Mouse (Mus musculus) liver, embryonic 11.5 days (tissue): Measurements from ENCODE around the gene AI467606. TPM values are rescaled to one million over a fixed set of nuclear protein-coding genes. Genes with fewer than 3 reads are reported as not detected.

ENCODE experiments used
- ATAC-seq: fragments of 200-750 bp; cut with Nextera tagmentation; replicated peaks from 2 replicates; pipeline ENCODE4 v1.8.0; 2017; ENCODE audit warnings: moderate number of reproducible peaks, mild to moderate bottlenecking, moderate TSS enrichment, moderate library complexity; ENCODE audit not compliant: low FRiP score
- DNase-seq: peaks from one replicate; pipeline ENCODE4 v3.0.0-alpha.2; 2017; ENCODE audit warnings: low spot score
- H3K27ac ChIP-seq: fragments of 300-500 bp; sonication (generic); 2 replicates; pipeline ENCODE4 v1.5.1; 2014; ENCODE audit warnings: mild to moderate bottlenecking, low read depth, low read length, control low read depth
- H3K27me3 ChIP-seq: fragments of 300-500 bp; sonication (generic); replicated peaks from 2 replicates; pipeline ENCODE4 v1.6.1; 2014; ENCODE audit warnings: low read length, mixed read lengths; ENCODE audit not compliant: control insufficient read depth, insufficient read depth
- H3K36me3 ChIP-seq: fragments of 300-500 bp; sonication (generic); 2 replicates; pipeline ENCODE4 v1.6.1; 2014; ENCODE audit warnings: mild to moderate bottlenecking, low read length, moderate library complexity, mixed read lengths; ENCODE audit not compliant: control insufficient read depth, insufficient read depth
- H3K4me1 ChIP-seq: fragments of 300-500 bp; sonication (generic); replicated peaks from 2 replicates; pipeline ENCODE4 v1.6.1; 2014; ENCODE audit warnings: low read length, mixed read lengths; ENCODE audit not compliant: control insufficient read depth, insufficient read depth
- H3K4me2 ChIP-seq: fragments of 300-500 bp; sonication (generic); 2 replicates; pipeline ENCODE4 v1.6.1; 2014; ENCODE audit warnings: mild to moderate bottlenecking, control low read depth, moderate library complexity
- H3K4me3 ChIP-seq: fragments of 300-500 bp; sonication (generic); 2 replicates; pipeline ENCODE4 v1.5.1; 2014; ENCODE audit warnings: low read depth, low read length, control low read depth
- H3K9ac ChIP-seq: fragments of 300-500 bp; sonication (generic); 2 replicates; pipeline ENCODE4 v1.6.1; 2014; ENCODE audit warnings: low read depth, low read length, control low read depth
- H3K9me3 ChIP-seq: fragments of 300-500 bp; sonication (generic); 2 replicates; pipeline ENCODE4 v1.6.1; 2016; ENCODE audit warnings: low read length, inconsistent platforms, mixed read lengths; ENCODE audit not compliant: control insufficient read depth
- whole genome bisulfite sequencing: fragments of 180-500 bp; shearing (Covaris S2); extraction: QIAGEN DNeasy Blood & Tissue Kit; methylation state at CpG from one replicate; pipeline ENCODE4 v1.1.7; 2014; 5-methylcytosine and 5-hydroxymethylcytosine counted together
- microRNA-seq: library from miRNA; unstranded; fragments of <30 nt; microRNA quantifications from one replicate; pipeline ENCODE4, GENCODE M21; 2017; ENCODE audit warnings: borderline number of aligned reads
- polyA plus RNA-seq: library from polyadenylated mRNA; unstranded; fragments of >200 nt; fragmentation: Nextera tagmentation; extraction: Ambion mirVana; gene quantifications from 2 replicates; pipeline ENCODE4 v1.2.1, GENCODE M21; 2014

AI467606 gene
- polyA plus RNA-seq, 1 experiment from 2014 or later: 13.7 TPM

- 42% methylated on average over 2 of the region's 2 CpGs for WGBS
- H3K4me2 ChIP-seq: peak overlapping the region; percentile 6; the same call in 1 of the 2 replicates
- ATAC-seq (no peak), DNase-seq (no peak)
- H3K27ac ChIP-seq: peak overlapping the region; percentile 9
- H3K36me3 ChIP-seq: no peaks in the 10 kb centered on the region
- H3K27me3 ChIP-seq: no peaks in the 10 kb centered on the region
- H3K9ac ChIP-seq: no peak overlapping the region
- H3K9me3 ChIP-seq: no peaks in the 10 kb centered on the region
- H3K4me1 ChIP-seq: peaks cover 38% of the 10 kb centered on the region
- no peak overlapping the region for H3K4me3 ChIP-seq
These were observed 51.1 kb downstream of the AI467606 start for GRCm38 (mm10) chr7:127142214-127142613.

DNA sequence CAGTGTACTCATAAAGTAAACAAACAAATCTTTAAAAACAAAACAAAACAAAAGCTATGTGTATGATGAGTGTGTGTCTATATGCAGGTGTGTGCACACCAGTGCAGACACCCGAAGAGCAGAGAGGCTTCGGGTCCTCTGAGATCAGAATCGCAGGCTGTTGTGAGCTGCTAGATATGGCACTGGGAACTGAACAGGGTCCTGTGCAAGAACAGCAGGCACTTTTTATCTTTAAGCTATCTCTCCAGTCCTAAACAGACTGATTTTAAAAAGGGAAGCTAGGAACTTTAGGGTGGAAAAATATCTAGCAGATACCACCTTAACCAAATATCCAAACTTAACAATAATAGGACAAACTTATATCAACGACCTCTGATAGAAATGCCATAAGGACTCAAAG is 51.5 kb downstream of the AI467606 start:
- Histone ChIP-seq H3K4me1 (peaks cover 37% of the 10 kb centered on the region), H3K27me3 (no peaks in the 10 kb centered on the region), H3K27ac (peak overlapping the region; percentile 9), H3K9me3 (no peaks in the 10 kb centered on the region), H3K4me3 (no peak overlapping the region), H3K36me3 (no peaks in the 10 kb centered on the region), H3K4me2 (peak overlapping the region; percentile 36; the same call in 1 of the 2 replicates), H3K9ac (peak overlapping the region; percentile 5; the same call in 1 of the 2 replicates)
- ATAC-seq (no peak), DNase-seq (no peak)
- WGBS: 72% methylated on average over 4 of the region's 4 CpGs

Small RNA genes lying within 50 kb of the gene (microRNA-seq; reads per million reads assigned to microRNA genes)
- not detected for gene Gm44343

Other genes starting within 250 kb of the AI467606 start
- 0.52 and 1.6 TPM in 2 replicates for gene Doc2a, start 243.9 kb upstream of the AI467606 start, polyA plus RNA-seq
- 17.3 and 24.6 TPM in 2 replicates for gene Hirip3, start 229.4 kb upstream of the AI467606 start, polyA plus RNA-seq
- 124 and 130 TPM in 2 replicates for gene Ino80e, start 229.0 kb upstream of the AI467606 start, polyA plus RNA-seq
- gene Taok2, start 206.7 kb upstream of the AI467606 start, polyA plus RNA-seq: 23.0 and 24.0 TPM in 2 replicates
- gene Tmem219, start 168.4 kb upstream of the AI467606 start, polyA plus RNA-seq: 23.2 and 23.9 TPM in 2 replicates
- 15.7 and 16.5 TPM in 2 replicates for gene Kctd13, start 162.5 kb upstream of the AI467606 start, polyA plus RNA-seq
- not detected in 2 replicates for gene Asphd1, start 141.8 kb upstream of the AI467606 start, polyA plus RNA-seq
- gene Sez6l2, start 140.8 kb upstream of the AI467606 start, polyA plus RNA-seq: 0.27 TPM in 2 replicates
- gene Cdipt, start 115.4 kb upstream of the AI467606 start, polyA plus RNA-seq: 72.2 and 74.4 TPM in 2 replicates
- 0.67 and 1.0 TPM in 2 replicates for gene Cdiptos, start 115.3 kb upstream of the AI467606 start, polyA plus RNA-seq
- 8.3 and 9.4 TPM in 2 replicates for gene Mvp, start 76.7 kb upstream of the AI467606 start, polyA plus RNA-seq
- 0.41 TPM in 1 of 2 replicates, not detected in the other for gene Pagr1b, start 74.9 kb upstream of the AI467606 start, polyA plus RNA-seq
- gene Pagr1a, start 74.0 kb upstream of the AI467606 start, polyA plus RNA-seq: 45.6 and 75.0 TPM in 2 replicates
- gene Gm42742, start 70.3 kb upstream of the AI467606 start, polyA plus RNA-seq: 19.8 and 52.9 TPM in 2 replicates
- gene Prrt2, start 70.1 kb upstream of the AI467606 start, polyA plus RNA-seq: 4.5 and 5.4 TPM in 2 replicates
- gene Maz, start 64.3 kb upstream of the AI467606 start, polyA plus RNA-seq: 90.8 and 98.8 TPM in 2 replicates
- 152 and 170 TPM in 2 replicates for gene Kif22, start 48.9 kb upstream of the AI467606 start, polyA plus RNA-seq
- not detected in 2 replicates for gene Zg16, start 4.0 kb upstream of the AI467606 start, polyA plus RNA-seq
- 43.8 and 44.2 TPM in 2 replicates for gene Qprt, start 30.9 kb downstream of the AI467606 start, polyA plus RNA-seq
- 12.7 and 14.4 TPM in 2 replicates for gene Spn, start 46.5 kb downstream of the AI467606 start, polyA plus RNA-seq
- 50.3 and 59.5 TPM in 2 replicates for gene Cd2bp2, start 104.7 kb downstream of the AI467606 start, polyA plus RNA-seq
- 28.2 and 29.0 TPM in 2 replicates for gene Tbc1d10b, start 117.1 kb downstream of the AI467606 start, polyA plus RNA-seq
- 31.5 and 33.6 TPM in 2 replicates for gene Mylpf, start 117.5 kb downstream of the AI467606 start, polyA plus RNA-seq
- 17.2 TPM in 2 replicates for gene Zfp553, start 141.7 kb downstream of the AI467606 start, polyA plus RNA-seq
- gene Sept1, start 141.8 kb downstream of the AI467606 start, polyA plus RNA-seq: 14.9 and 17.5 TPM in 2 replicates
- gene Zfp771, start 152.9 kb downstream of the AI467606 start, polyA plus RNA-seq: 45.9 and 47.3 TPM in 2 replicates
- gene Dctpp1, start 169.3 kb downstream of the AI467606 start, polyA plus RNA-seq: 266 and 275 TPM in 2 replicates
- gene Sephs2, start 182.7 kb downstream of the AI467606 start, polyA plus RNA-seq: 178 and 203 TPM in 2 replicates
- 6.2 and 6.5 TPM in 2 replicates for gene Itgal, start 204.9 kb downstream of the AI467606 start, polyA plus RNA-seq